Mouse (Mus musculus) intestine, embryonic 16.5 days (tissue): ENCODE measurements at regions not wholly inside any gene's neighbourhood (a gene's known extent, or its start where the extent isn't known, plus 50 kb on each side); places are given as distances from the start of the nearest gene placed in this dataset.
A peak's percentile ranks its signal among the peaks of the same experiment; 100 is the strongest.

Source experiments
- ATAC-seq: fragments of 200-750 bp; cut with Nextera tagmentation; 2 replicates; pipeline ENCODE4 v1.8.0; 2017; ENCODE audit warnings: moderate TSS enrichment, moderate library complexity
- H3K27ac ChIP-seq: fragments of 300-500 bp; sonication (generic); 2 replicates; pipeline ENCODE4 v1.5.1; 2014; ENCODE audit warnings: mild to moderate bottlenecking, low read length
- H3K27me3 ChIP-seq: fragments of 300-500 bp; sonication (generic); replicated peaks from 2 replicates; pipeline ENCODE4 v1.6.1; 2014; ENCODE audit warnings: low read length, control low read depth, mixed read lengths; ENCODE audit not compliant: control insufficient read depth, insufficient read depth
- H3K36me3 ChIP-seq: fragments of 300-500 bp; sonication (generic); 2 replicates; pipeline ENCODE4 v1.6.1; 2014; ENCODE audit warnings: low read length, control low read depth; ENCODE audit not compliant: control insufficient read depth, insufficient read depth
- H3K4me1 ChIP-seq: fragments of 300-500 bp; sonication (generic); 2 replicates; pipeline ENCODE4 v1.6.1; 2014; ENCODE audit warnings: low read length, control low read depth, mixed read lengths; ENCODE audit not compliant: control insufficient read depth, insufficient read depth
- H3K4me2 ChIP-seq: fragments of 300-500 bp; sonication (generic); 2 replicates; pipeline ENCODE4 v1.6.1; 2014; ENCODE audit warnings: low read depth, low read length, control low read depth
- H3K4me3 ChIP-seq: fragments of 300-500 bp; sonication (generic); 2 replicates; pipeline ENCODE4 v1.5.1; 2014; ENCODE audit warnings: mild to moderate bottlenecking, low read length
- H3K9ac ChIP-seq: fragments of 300-500 bp; sonication (generic); 2 replicates; pipeline ENCODE4 v1.6.1; 2014; ENCODE audit warnings: low read depth, low read length
- H3K9me3 ChIP-seq: fragments of 300-500 bp; sonication (generic); 2 replicates; pipeline ENCODE4 v1.6.1; 2016; ENCODE audit warnings: low read length, control low read depth; ENCODE audit not compliant: control insufficient read depth
- whole genome bisulfite sequencing: fragments of 180-500 bp; shearing (Covaris S2); extraction: QIAGEN DNeasy Blood & Tissue Kit; methylation state at CpG from one replicate; pipeline ENCODE4 v1.1.7; 2014; 5-methylcytosine and 5-hydroxymethylcytosine counted together

DNA sequence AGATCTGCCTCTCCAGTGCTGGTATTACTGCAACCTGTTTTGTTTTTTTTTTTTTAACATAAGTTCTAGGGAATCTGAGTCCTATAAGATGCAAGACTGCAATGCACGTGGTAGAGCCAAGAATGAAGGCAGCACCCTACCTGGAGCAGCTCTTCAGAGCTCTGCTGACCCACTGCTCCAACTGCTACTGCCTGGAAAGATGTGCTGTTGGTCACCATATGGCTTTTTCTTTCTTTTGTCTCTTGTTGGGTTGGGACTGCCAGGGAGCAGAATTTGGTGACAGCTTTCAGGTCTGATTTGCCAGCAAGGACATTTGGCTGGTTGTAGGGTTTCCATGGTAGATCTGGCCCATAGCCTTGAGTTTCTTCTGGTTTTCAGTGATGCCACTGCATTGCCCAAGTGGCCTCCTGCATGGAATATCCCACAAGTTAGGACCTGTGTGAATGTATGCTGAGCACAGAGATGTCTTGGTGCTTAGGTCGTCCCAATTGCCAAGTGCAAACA, 123.9 kb upstream of the Irf2bp2 start:
- H3K36me3 ChIP-seq = no peaks in the 10 kb centered on the region
- no peak overlapping the region for H3K27ac ChIP-seq
- ATAC-seq = no peak
- no peaks in the 10 kb centered on the region for H3K27me3 ChIP-seq
- peaks cover 3% of the 10 kb centered on the region; the same call in 1 of the 2 replicates for H3K4me1 ChIP-seq
- no peak overlapping the region for H3K4me2 ChIP-seq
- no peaks in the 10 kb centered on the region for H3K9me3 ChIP-seq
- no peak overlapping the region for H3K4me3 ChIP-seq
- no peak overlapping the region for H3K9ac ChIP-seq
- 76% methylated on average over 2 of the region's 2 CpGs for WGBS

DNA sequence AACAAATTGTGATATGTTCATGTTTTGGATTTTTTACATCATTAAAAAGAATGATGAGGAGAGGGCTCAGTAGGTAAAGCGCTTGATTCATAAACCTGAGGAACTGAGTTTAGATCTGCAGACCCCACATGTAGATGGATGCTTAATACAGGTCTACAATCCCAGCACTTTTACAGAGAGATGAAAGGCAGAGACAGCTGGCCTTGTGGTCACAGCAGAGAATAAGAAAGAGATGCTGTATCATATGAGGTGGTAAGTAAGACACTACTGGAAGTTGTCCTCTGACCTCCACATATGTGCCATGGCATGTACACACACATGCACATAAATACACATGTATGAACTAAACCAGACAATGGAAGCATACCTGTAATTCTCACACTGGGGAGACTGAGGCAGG, 121.9 kb upstream of the Irf2bp2 start:
- no peak overlapping the region for H3K27ac ChIP-seq
- peaks cover 3% of the 10 kb centered on the region; the same call in 1 of the 2 replicates for H3K4me1 ChIP-seq
- ATAC-seq = no peak
- H3K9me3 ChIP-seq = no peaks in the 10 kb centered on the region
- H3K4me2 ChIP-seq = no peak overlapping the region
- no peaks in the 10 kb centered on the region for H3K36me3 ChIP-seq
- H3K9ac ChIP-seq = no peak overlapping the region
- WGBS = 96% methylated on average over 1 of the region's 1 CpGs
- H3K27me3 ChIP-seq = no peaks in the 10 kb centered on the region
- H3K4me3 ChIP-seq = no peak overlapping the region

DNA sequence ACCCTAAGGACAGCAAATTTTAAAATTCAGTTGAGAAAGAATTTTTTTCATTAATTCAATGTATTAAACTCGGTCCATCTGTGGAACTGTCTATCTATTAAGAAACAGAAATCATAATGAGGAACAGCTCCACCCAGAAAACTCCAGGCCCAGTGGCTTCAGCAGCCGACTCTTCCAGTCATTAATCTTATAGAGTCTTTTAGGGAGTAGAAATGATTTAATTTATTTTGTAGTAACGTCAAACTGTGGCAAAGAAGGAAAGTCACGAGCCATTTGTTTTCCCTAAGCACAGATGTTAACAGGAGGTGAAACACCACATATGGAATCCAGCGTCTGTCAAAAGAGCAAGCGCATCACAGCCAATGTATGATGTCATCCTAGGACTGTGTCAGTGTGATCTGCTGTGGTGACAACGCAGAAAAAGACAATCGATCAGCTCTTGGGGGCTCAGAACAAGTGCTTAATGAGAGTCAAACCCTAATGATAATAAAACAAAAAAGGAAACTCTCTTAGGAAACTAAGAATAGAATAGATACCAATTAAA, 119.9 kb upstream of the Irf2bp2 start:
- Histone ChIP-seq H3K27me3 (no peaks in the 10 kb centered on the region), H3K27ac (no peak overlapping the region), H3K4me2 (no peak overlapping the region), H3K36me3 (no peaks in the 10 kb centered on the region), H3K9ac (no peak overlapping the region), H3K4me1 (peaks cover 3% of the 10 kb centered on the region; the same call in 1 of the 2 replicates), H3K9me3 (no peaks in the 10 kb centered on the region), H3K4me3 (no peak overlapping the region)
- ATAC-seq = no peak
- WGBS = 39% methylated on average over 8 of the region's 8 CpGs

DNA sequence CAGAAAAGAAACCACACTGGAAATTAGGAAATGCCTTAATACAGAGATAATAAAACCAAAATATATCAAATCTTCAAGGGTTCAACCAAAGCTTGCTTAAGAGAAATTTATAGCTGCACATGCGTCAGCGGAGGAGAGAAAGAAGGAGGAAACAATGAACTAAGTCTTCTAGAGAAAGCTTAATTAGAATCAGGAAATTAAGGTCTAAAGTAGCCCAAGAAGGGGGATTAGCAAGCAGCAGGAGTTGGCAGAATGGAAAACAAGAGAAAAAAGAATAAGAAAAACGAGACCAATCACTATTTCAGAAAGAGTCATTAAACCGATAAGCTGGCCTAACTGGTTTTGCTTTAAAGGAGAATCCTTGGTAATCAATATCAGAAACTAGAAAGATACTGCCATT, 119.4 kb upstream of the Irf2bp2 start:
- WGBS = 56% methylated on average over 4 of the region's 4 CpGs
- ATAC-seq = no peak
- no peak overlapping the region for H3K9ac ChIP-seq
- no peaks in the 10 kb centered on the region for H3K36me3 ChIP-seq
- H3K4me2 ChIP-seq = no peak overlapping the region
- no peak overlapping the region for H3K4me3 ChIP-seq
- H3K9me3 ChIP-seq = no peaks in the 10 kb centered on the region
- no peaks in the 10 kb centered on the region for H3K27me3 ChIP-seq
- peaks cover 3% of the 10 kb centered on the region; the same call in 1 of the 2 replicates for H3K4me1 ChIP-seq
- H3K27ac ChIP-seq = 0 out of 2 replicates have a peak overlapping the region, but pooled peaks have one; percentile 27

DNA sequence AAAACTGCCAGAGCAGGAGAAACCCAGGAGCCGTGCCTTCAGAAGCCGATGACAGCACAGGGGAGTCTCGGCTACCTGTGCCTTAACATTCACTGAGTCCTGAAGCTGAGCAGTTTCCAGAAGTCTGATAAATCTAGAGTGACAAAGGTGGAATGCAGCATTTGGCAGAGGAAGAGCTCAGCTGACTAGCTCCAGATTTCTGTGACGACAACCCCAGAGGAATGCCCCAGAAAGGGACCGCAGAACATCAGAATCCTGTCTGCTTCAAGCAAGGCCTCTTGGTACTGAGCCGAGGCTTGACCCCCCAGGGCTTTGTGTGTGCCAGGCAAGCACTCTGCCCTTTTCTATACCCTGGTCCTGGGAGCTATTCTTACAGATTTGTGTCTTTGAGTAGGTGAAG, 119.0 kb upstream of the Irf2bp2 start:
- ATAC-seq = peak; percentile 40; the same call in 1 of the 2 replicates
- WGBS = 55% methylated on average over 6 of the region's 6 CpGs
- H3K9ac ChIP-seq = no peak overlapping the region

DNA sequence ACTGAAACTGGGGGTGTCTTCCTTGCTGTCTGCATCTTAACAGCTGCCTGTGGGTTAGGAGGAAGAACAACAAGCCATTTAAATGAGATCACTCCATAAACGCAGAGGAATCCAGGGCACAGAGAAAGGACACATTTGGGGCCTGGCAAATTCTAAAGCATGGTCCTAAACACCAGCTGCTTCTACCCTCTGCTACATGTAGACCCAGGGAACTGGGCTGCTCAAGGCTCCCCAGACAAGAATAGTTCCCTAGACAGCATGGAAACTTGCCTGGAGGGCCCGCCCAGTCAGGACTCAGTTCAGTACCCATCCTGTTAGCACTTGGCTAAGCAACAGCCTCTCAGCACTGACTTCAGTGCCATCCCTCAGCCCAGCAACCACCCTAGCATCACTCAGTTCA, 115.2 kb upstream of the Irf2bp2 start:
- Histone ChIP-seq H3K36me3 (no peaks in the 10 kb centered on the region), H3K27ac (no peak overlapping the region), H3K4me1 (peaks cover 3% of the 10 kb centered on the region; the same call in 1 of the 2 replicates), H3K9ac (no peak overlapping the region), H3K4me3 (no peak overlapping the region), H3K27me3 (no peaks in the 10 kb centered on the region), H3K9me3 (no peaks in the 10 kb centered on the region), H3K4me2 (no peak overlapping the region)
- 75% methylated on average over 2 of the region's 2 CpGs for WGBS
- ATAC-seq = no peak

More for the DNA sequence above, 119.0 kb upstream of the Irf2bp2 start:
- H3K4me1 ChIP-seq = peaks cover 3% of the 10 kb centered on the region; the same call in 1 of the 2 replicates
- H3K27me3 ChIP-seq = no peaks in the 10 kb centered on the region
- H3K9me3 ChIP-seq = no peaks in the 10 kb centered on the region
- H3K4me3 ChIP-seq = no peak overlapping the region
- no peaks in the 10 kb centered on the region for H3K36me3 ChIP-seq
- H3K4me2 ChIP-seq = no peak overlapping the region
- H3K27ac ChIP-seq = 0 out of 2 replicates have a peak overlapping the region, but pooled peaks have one; percentile 27

DNA sequence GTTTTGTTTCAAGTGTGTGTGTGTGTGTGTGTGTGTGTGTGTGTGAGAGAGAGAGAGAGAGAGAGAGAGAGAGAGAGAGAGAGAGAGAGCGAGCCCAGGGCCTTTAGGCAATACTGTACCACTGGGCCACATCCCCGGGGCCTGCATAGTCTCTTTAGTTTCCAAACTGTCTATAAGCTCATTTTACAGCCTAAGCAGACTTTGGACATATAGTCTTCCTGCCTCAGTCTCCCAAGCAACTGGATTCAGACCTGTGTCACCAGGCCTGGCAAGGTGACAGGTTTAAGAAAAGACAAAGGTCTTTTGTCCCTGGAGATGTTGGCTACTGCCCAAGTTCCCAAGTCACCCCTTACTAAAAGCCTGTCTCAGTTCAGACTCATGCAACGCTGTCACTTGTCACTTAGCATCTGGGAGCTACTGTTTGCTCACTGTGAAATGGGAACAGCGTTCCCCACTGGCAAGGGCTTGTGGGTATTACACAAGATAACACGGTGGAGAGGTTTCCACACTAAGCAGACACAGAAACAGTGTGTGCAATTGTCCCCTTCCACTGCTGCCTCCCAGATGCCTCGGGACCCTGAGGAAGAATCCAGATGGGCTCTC, 113.6 kb upstream of the Irf2bp2 start:
- no peaks in the 10 kb centered on the region for H3K9me3 ChIP-seq
- no peak overlapping the region for H3K4me2 ChIP-seq
- no peaks in the 10 kb centered on the region for H3K4me1 ChIP-seq
- no peak overlapping the region for H3K4me3 ChIP-seq
- no peak overlapping the region for H3K27ac ChIP-seq
- H3K27me3 ChIP-seq = no peaks in the 10 kb centered on the region
- no peaks in the 10 kb centered on the region for H3K36me3 ChIP-seq
- ATAC-seq = peak; percentile 31; the same call in 1 of the 2 replicates
- no peak overlapping the region for H3K9ac ChIP-seq
- WGBS = 67% methylated on average over 6 of the region's 6 CpGs

DNA sequence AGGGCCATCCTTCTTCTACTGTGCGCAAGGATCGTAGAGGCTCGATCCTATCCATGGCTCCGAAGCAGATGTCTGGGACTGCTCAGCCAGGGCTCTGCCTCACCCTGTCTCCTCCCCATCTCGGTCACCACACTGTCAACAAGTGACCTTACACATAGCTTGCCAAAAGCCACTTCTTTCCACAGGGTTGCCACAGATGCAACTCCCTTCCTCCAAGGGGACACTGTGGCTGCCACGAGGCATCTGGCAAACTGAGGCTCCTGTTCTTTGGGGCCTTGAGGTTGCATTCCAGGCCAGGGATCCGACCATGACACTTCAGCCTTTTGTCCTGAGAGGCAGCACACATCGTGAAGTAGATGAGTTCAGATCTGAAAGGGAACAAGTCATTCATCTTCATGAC, 112.5 kb upstream of the Irf2bp2 start:
- Histone ChIP-seq H3K27me3 (no peaks in the 10 kb centered on the region), H3K36me3 (no peaks in the 10 kb centered on the region), H3K9ac (no peak overlapping the region), H3K4me2 (no peak overlapping the region), H3K27ac (no peak overlapping the region), H3K4me1 (no peaks in the 10 kb centered on the region), H3K4me3 (no peak overlapping the region), H3K9me3 (no peaks in the 10 kb centered on the region)
- no peak for ATAC-seq
- 81% methylated on average over 8 of the region's 8 CpGs for WGBS

DNA sequence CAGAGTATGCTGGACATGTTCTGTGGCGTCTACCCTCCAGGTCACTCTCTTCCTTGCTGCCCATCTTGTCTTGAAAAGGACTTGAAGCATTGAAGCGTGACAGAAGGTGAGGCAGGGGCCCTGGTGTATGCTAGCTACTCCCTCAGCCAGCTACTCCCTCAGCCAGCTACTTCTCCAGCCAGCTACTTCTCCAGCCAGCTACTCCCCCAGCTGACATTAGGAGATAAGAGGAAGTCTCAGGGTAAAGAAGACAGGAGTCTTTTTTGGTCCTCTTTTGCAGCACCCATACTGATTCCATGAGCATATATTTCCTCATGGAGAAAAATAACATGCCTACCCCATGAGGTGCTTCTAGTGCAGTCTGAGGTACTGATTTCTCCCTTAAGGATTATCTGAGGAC, 111.6 kb upstream of the Irf2bp2 start:
- Histone ChIP-seq H3K27ac (no peak overlapping the region), H3K4me3 (no peak overlapping the region), H3K4me1 (no peaks in the 10 kb centered on the region), H3K27me3 (no peaks in the 10 kb centered on the region), H3K4me2 (no peak overlapping the region), H3K9ac (no peak overlapping the region), H3K36me3 (no peaks in the 10 kb centered on the region), H3K9me3 (no peaks in the 10 kb centered on the region)
- 89% methylated on average over 2 of the region's 2 CpGs for WGBS
- no peak for ATAC-seq
